Mouse (Mus musculus): ENCODE measurements at regions not wholly inside any gene's neighbourhood (a gene's known extent, or its start where the extent isn't known, plus 50 kb on each side); places are given as distances from the start of the nearest gene placed in this dataset.

GRCm38 (mm10) chr13:60071595-60071994, 105.6 kb downstream of the Gas1 start:
- TF ChIP-seq CTCF (IDR thresholded peaks at IDR 0.05; ENCODE audit: low read depth), result no peak
- no peak for TF ChIP-seq EP300 (optimal IDR thresholded peaks at IDR 0.05)
